Comparison of ENCODE assay signal across 32 mouse cellular contexts in the genomic region with DNA sequence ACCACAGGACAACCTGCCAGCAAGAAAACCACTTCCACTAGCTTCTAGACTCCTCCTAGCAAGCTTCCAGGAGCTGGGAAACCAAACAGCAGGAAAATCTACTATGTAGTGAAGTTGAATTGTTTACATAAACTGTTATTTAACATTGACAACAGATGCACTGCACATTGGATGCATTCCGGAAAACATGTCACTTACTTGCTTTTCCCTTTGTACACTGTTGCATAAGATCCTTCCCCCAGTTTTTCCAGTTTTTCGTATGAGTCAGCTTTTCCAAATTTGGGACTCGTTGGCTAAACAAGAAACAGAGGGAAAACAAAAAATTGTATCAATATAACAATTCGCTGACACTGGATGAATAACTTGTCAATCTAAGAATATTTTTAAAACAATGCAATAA.
DNase-seq lines count a peak whose midpoint lies in the region; ATAC-seq and TF ChIP-seq lines count a peak whose summit lies in the region.
"Had no signal": no experiment of that assay in that cellular context is flagged by ENCODE, and none has a peak within 500 bp of the region (broad histone marks: within the 10 kb centered on the region; RNA-seq: fewer than 3 reads in every experiment).

No protein-coding gene starts in this region.

- no peak for TF ChIP-seq POLR2A in liver, adult 2 months (IDR thresholded peaks at IDR 0.05; ENCODE audit: extremely low read depth, insufficient read depth, low read length)

- no peak overlapping the region for H3K4me3 ChIP-seq in liver, adult 2 months (ENCODE audit: insufficient read depth, low read depth, low read length)
- no peak overlapping the region for H3K4me3 ChIP-seq in liver, embryonic 12.5 days
- no peak overlapping the region for H3K4me3 ChIP-seq in hindbrain, embryonic 12.5 days
- H3K4me3 ChIP-seq in hindbrain, postnatal 0 days (ENCODE audit: low read length): no peak overlapping the region
- H3K4me3 ChIP-seq: forebrain, embryonic 15.5 days; heart, embryonic 15.5 days; liver, embryonic 15.5 days; midbrain, embryonic 15.5 days; myocyte; neural tube, embryonic 13.5 days; stomach, embryonic 15.5 days had no signal

- no peaks in the 10 kb centered on the region for H3K27me3 ChIP-seq in liver, adult 2 months (ENCODE audit: control insufficient read depth, insufficient read depth, low read length)
- H3K27me3 ChIP-seq in liver, embryonic 12.5 days (replicated peaks): no peaks in the 10 kb centered on the region
- H3K27me3 ChIP-seq in hindbrain, embryonic 12.5 days: no peaks in the 10 kb centered on the region
- no peaks in the 10 kb centered on the region for H3K27me3 ChIP-seq in hindbrain, postnatal 0 days (ENCODE audit: insufficient read depth, low read length)
- H3K27me3 ChIP-seq: CH12.LX; forebrain, embryonic 15.5 days; heart, embryonic 15.5 days; liver, embryonic 15.5 days; midbrain, embryonic 15.5 days; neural tube, embryonic 13.5 days; stomach, embryonic 15.5 days had no signal

- H3K4me2 ChIP-seq in liver, embryonic 12.5 days: no peak overlapping the region
- H3K4me2 ChIP-seq in hindbrain, embryonic 12.5 days (replicated peaks): no peak overlapping the region
- no peak overlapping the region for H3K4me2 ChIP-seq in hindbrain, postnatal 0 days (ENCODE audit: low read depth, low read length)
- H3K4me2 ChIP-seq: forebrain, embryonic 15.5 days; heart, embryonic 15.5 days; hindbrain, embryonic 14.5 days; liver, embryonic 15.5 days; midbrain, embryonic 15.5 days; neural tube, embryonic 13.5 days; stomach, embryonic 15.5 days had no signal

- peak; percentile 32 for DNase-seq in layer of hippocampus, adult 11-12 months (ENCODE audit: low spot score)
- DNase-seq in layer of hippocampus, postnatal 10 days (ENCODE audit: low spot score in 2 of 2): no peak
- DNase-seq in liver, adult 2 months (ENCODE audit: extremely low read depth, low read depth, low spot score): peak; percentile 4
- DNase-seq in 3134 (ENCODE audit: extremely low read depth, insufficient read length, low spot score) (peak; percentile 5), adipocyte (ENCODE audit: low spot score) (peak; percentile 96)
- DNase-seq in hindbrain, postnatal 0 days (ENCODE audit: low spot score): no peak
- DNase-seq: adrenal gland, postnatal 10 days; B cell, adult 2 months; cerebellum, adult 8-10 months; cerebellum, postnatal 36 days; gastrocnemius, postnatal 36 days; heart, postnatal 36 days; kidney, adult 8-10 months; kidney, postnatal 10 days; retina, postnatal 1 day; right cerebral cortex, postnatal 4 days; thymus, adult 18-20 months; thymus, postnatal 36 days had no signal

- no peak for TF ChIP-seq CTCF in liver, adult 2 months (IDR thresholded peaks at IDR 0.05; ENCODE audit: low read depth, low read length)
- TF ChIP-seq CTCF in hindbrain, postnatal 0 days (IDR thresholded peaks at IDR 0.05; ENCODE audit: low read depth): no peak

- H3K9me3 ChIP-seq in liver, embryonic 12.5 days (replicated peaks): no peaks in the 10 kb centered on the region
- H3K9me3 ChIP-seq in hindbrain, embryonic 12.5 days (replicated peaks): no peaks in the 10 kb centered on the region
- no peaks in the 10 kb centered on the region for H3K9me3 ChIP-seq in hindbrain, postnatal 0 days (ENCODE audit: low read length)
- H3K9me3 ChIP-seq: forebrain, embryonic 15.5 days; G1E; heart, embryonic 15.5 days; liver, embryonic 15.5 days; midbrain, embryonic 15.5 days; neural tube, embryonic 13.5 days; stomach, embryonic 15.5 days had no signal

- WGBS in liver, adult 2 months: 76% methylated on average over 4 of the region's 4 CpGs
- 65% methylated on average over 4 of the region's 4 CpGs for WGBS in liver, embryonic 12.5 days (ENCODE audit: insufficient replicate concordance)
- WGBS in hindbrain, embryonic 12.5 days: 93% methylated on average over 4 of the region's 4 CpGs
- 94% methylated on average over 4 of the region's 4 CpGs for WGBS in hindbrain, postnatal 0 days

- H3K4me1 ChIP-seq in liver, adult 2 months (ENCODE audit: control insufficient read depth, insufficient read depth, low read length): no peaks in the 10 kb centered on the region
- H3K4me1 ChIP-seq in liver, embryonic 12.5 days: no peaks in the 10 kb centered on the region
- H3K4me1 ChIP-seq in hindbrain, embryonic 12.5 days: no peaks in the 10 kb centered on the region
- H3K4me1 ChIP-seq in hindbrain, postnatal 0 days (ENCODE audit: insufficient read depth, low read length): no peaks in the 10 kb centered on the region
- H3K4me1 ChIP-seq: forebrain, embryonic 15.5 days; heart, embryonic 15.5 days; liver, embryonic 15.5 days; midbrain, embryonic 15.5 days; neural tube, embryonic 13.5 days; stomach, embryonic 15.5 days had no signal

- H3K79me2 ChIP-seq in liver, adult 2 months (ENCODE audit: control insufficient read depth, insufficient read depth, low read length): no peaks in the 10 kb centered on the region

- H3K9ac ChIP-seq in liver, adult 2 months (ENCODE audit: low read depth, low read length): no peak overlapping the region
- no peak overlapping the region for H3K9ac ChIP-seq in liver, embryonic 12.5 days
- H3K9ac ChIP-seq in hindbrain, embryonic 12.5 days: no peak overlapping the region
- no peak overlapping the region for H3K9ac ChIP-seq in hindbrain, postnatal 0 days (replicated peaks; ENCODE audit: low read length)
- H3K9ac ChIP-seq: forebrain, embryonic 15.5 days; heart, embryonic 15.5 days; hindbrain, embryonic 14.5 days; liver, embryonic 15.5 days; midbrain, embryonic 15.5 days; neural tube, embryonic 13.5 days; stomach, embryonic 15.5 days had no signal

- H3K27ac ChIP-seq in liver, adult 2 months (replicated peaks; ENCODE audit: insufficient read depth, low read depth, low read length): no peak overlapping the region
- H3K27ac ChIP-seq in liver, embryonic 12.5 days: no peak overlapping the region
- no peak overlapping the region for H3K27ac ChIP-seq in hindbrain, embryonic 12.5 days
- no peak overlapping the region for H3K27ac ChIP-seq in hindbrain, postnatal 0 days
- H3K27ac ChIP-seq: forebrain, embryonic 15.5 days; heart, embryonic 15.5 days; hindbrain, embryonic 14.5 days; liver, embryonic 15.5 days; macrophage; midbrain, embryonic 15.5 days; neural tube, embryonic 13.5 days; stomach, embryonic 15.5 days had no signal

- H3K36me3 ChIP-seq in liver, adult 2 months (ENCODE audit: control insufficient read depth, insufficient read depth, low read length): no peaks in the 10 kb centered on the region
- no peaks in the 10 kb centered on the region for H3K36me3 ChIP-seq in liver, embryonic 12.5 days
- H3K36me3 ChIP-seq in hindbrain, embryonic 12.5 days: no peaks in the 10 kb centered on the region
- H3K36me3 ChIP-seq in hindbrain, postnatal 0 days (ENCODE audit: insufficient read depth, low read length): no peaks in the 10 kb centered on the region
- H3K36me3 ChIP-seq: forebrain, embryonic 15.5 days; G1E; heart, embryonic 15.5 days; liver, embryonic 15.5 days; midbrain, embryonic 15.5 days; stomach, embryonic 15.5 days had no signal

- ATAC-seq in liver, embryonic 12.5 days: no peak
- no peak for ATAC-seq in hindbrain, embryonic 12.5 days (ENCODE audit: low FRiP score)
- ATAC-seq in hindbrain, postnatal 0 days: no peak
- ATAC-seq: activated CD4-positive, CD25-positive, alpha-beta regulatory T cell, adult 4 months; forebrain, embryonic 15.5 days; midbrain, embryonic 15.5 days had no signal

Comparison
In these comparisons a context has a peak if more than half of its experiments do, and no peak if none do; other contexts are left out.
1. DNase-seq: peak in layer of hippocampus, adult 11-12 months (single experiment), liver, adult 2 months (single experiment), 3134 (single experiment) and adipocyte (single experiment); none in layer of hippocampus, postnatal 10 days (0 of 2) and hindbrain, postnatal 0 days (single experiment).